Mouse (Mus musculus) thymus, postnatal 4 days (tissue): ENCODE measurements around the gene Bmp2k.

Experiments
- DNase-seq: peaks from one replicate; pipeline ENCODE4 v3.0.0; 2021

Gene Bmp2k

GRCm38 (mm10) chr5:97056359-97056758 lies 58.9 kb downstream of the Bmp2k start:
- DNase-seq = no peak

GRCm38 (mm10) chr5:97056791-97057450 lies 59.4 kb downstream of the Bmp2k start:
- no peak for DNase-seq

- no peak for DNase-seq
Measured at GRCm38 (mm10) chr5:97060864-97061263, 63.4 kb downstream of the Bmp2k start.

- DNase-seq = no peak
Measured at GRCm38 (mm10) chr5:97062041-97062440, 64.6 kb downstream of the Bmp2k start.

- DNase-seq = no peak
Measured at GRCm38 (mm10) chr5:97065746-97066145, 68.3 kb downstream of the Bmp2k start.

GRCm38 (mm10) chr5:97075476-97076151 lies 78.1 kb downstream of the Bmp2k start:
- no peak for DNase-seq

- DNase-seq = no peak
Measured at GRCm38 (mm10) chr5:97076167-97076566, 78.7 kb downstream of the Bmp2k start.

GRCm38 (mm10) chr5:97077676-97078075 lies 80.2 kb downstream of the Bmp2k start:
- DNase-seq = no peak

GRCm38 (mm10) chr5:97078641-97079040 lies 81.2 kb downstream of the Bmp2k start:
- no peak for DNase-seq

GRCm38 (mm10) chr5:97081481-97081880 lies 84.0 kb downstream of the Bmp2k start:
- no peak for DNase-seq

- DNase-seq = no peak
Measured at GRCm38 (mm10) chr5:97083701-97084100, 86.2 kb downstream of the Bmp2k start.

- no peak for DNase-seq
Measured at GRCm38 (mm10) chr5:97084541-97084940, 87.1 kb downstream of the Bmp2k start.

- no peak for DNase-seq
Measured at GRCm38 (mm10) chr5:97085071-97085470, 87.6 kb downstream of the Bmp2k start.

- DNase-seq = no peak
Measured at GRCm38 (mm10) chr5:97087030-97087630, 89.6 kb downstream of the Bmp2k start.

- no peak for DNase-seq
Measured at GRCm38 (mm10) chr5:97087746-97088145, 90.3 kb downstream of the Bmp2k start.

GRCm38 (mm10) chr5:97088231-97088630 lies 90.7 kb downstream of the Bmp2k start:
- no peak for DNase-seq

- DNase-seq = no peak
Measured at GRCm38 (mm10) chr5:97089426-97089825, 91.9 kb downstream of the Bmp2k start.

GRCm38 (mm10) chr5:97090034-97090784 lies 92.7 kb downstream of the Bmp2k start:
- DNase-seq = no peak

- DNase-seq = no peak
Measured at GRCm38 (mm10) chr5:97092970-97093369, 95.5 kb downstream of the Bmp2k start.

- peak; percentile 20 for DNase-seq
Measured at GRCm38 (mm10) chr5:97095335-97095734, 97.8 kb downstream of the Bmp2k start.

GRCm38 (mm10) chr5:97097631-97098041 lies 100.1 kb downstream of the Bmp2k start:
- no peak for DNase-seq

GRCm38 (mm10) chr5:97099954-97100353 lies 102.5 kb downstream of the Bmp2k start:
- DNase-seq = no peak

- DNase-seq = no peak
Measured at GRCm38 (mm10) chr5:97108333-97108732, 110.8 kb downstream of the Bmp2k start.
